Mouse (Mus musculus): ENCODE data around the gene Rims1.

Rims1 gene

GRCm38 (mm10) chr1:22252873-22253272 lies 552.9 kb downstream of the Rims1 start:
- DNase-seq (ENCODE audit: low read depth, low spot score), result no peak

DNA sequence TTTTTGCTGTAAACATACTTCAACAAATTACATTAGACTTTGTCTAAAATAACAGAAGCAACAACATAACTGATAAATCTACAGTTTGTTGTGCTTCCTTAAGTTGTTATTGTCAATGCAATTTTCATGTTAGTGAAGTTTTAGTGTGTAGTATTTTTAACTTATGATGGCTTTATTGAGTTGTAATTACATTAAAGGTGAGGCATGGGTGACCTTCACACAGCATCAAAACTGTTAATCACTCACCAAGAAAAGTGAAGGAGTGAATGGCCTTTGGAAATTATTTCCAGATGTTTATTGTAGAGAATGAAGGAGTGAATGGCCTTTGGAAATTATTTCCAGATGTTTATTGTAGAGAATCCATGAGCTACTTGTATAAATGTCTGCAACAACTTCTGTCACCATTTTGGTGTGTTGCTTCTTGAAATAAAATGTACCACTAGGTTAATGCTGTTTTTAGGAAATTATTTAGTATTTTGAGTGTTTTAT lies 556.9 kb downstream of the Rims1 start:
- no peak for DNase-seq (ENCODE audit: low read depth, low spot score)

DNA sequence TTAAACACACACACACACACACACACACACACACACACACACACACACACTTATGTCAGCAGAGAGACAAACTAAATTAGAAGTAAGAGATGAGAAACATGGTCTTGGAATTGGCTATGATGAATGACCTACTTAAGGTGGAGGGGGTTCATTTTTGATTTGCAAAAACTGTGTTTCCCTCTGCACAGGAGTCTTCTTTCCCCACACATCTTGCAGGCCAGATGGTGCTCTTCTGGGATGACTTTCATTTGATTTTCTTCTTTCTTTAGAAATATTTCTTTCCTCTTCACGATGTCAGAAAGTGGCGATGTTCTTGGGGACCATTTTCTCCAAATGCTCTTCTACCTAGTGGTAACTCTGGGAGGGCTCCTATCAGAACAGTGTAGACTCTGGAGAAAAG lies 560.0 kb downstream of the Rims1 start:
- no peak for DNase-seq (ENCODE audit: low read depth, low spot score)
